ENCODE assay signal across 20 mouse cellular contexts in the genomic region with DNA sequence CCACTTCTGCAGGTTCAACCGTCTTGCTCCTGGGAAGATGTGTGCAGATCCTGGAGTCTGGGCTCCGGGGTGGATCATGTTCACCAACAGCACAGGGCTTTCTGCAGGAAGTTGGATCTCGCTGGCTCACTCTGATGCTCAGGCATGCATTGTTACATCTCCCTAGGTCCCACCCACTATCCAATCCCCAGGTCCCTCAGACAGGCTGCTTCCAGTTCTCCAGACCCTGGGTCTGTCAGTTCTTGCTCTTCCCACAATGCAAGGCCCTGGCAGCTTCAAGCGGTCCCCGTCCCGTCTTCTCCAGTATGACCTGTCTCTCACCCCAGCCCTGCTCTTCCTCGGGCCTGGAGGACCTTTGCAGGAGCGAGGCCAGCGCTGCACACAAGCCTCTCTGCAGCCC. TPM values are rescaled to one million over a fixed set of nuclear protein-coding genes. Genes with fewer than 3 reads are reported as not detected.
DNase-seq lines count a peak whose midpoint lies in the region; ATAC-seq and TF ChIP-seq lines count a peak whose summit lies in the region.
"Had no signal": no experiment of that assay in that cellular context is flagged by ENCODE, and none has a peak within 500 bp of the region (broad histone marks: within the 10 kb centered on the region; RNA-seq: fewer than 3 reads in every experiment).

No protein-coding gene starts in this region.

- intact Hi-C loops in heart, postnatal 10 days (cut with DNase I) = no loop called here
- intact Hi-C loops in left cerebral cortex, postnatal 14 days (cut with DNase I) = no loop called here

- 0 out of 2 replicates have a peak, but pooled peaks have one; percentile 8 for ATAC-seq in heart, embryonic 13.5 days (ENCODE audit: extremely low read depth, insufficient number of reproducible peaks, low FRiP score, low TSS enrichment)
- ATAC-seq in hindbrain, embryonic 15.5 days (ENCODE audit: low FRiP score, low read depth) = no peak; the same call in 1 of the 2 replicates
- no peak for ATAC-seq in neural tube, embryonic 12.5 days (ENCODE audit: low FRiP score, low read depth)
- ATAC-seq: intestine, postnatal 0 days had no signal

- 0 out of 2 replicates have a peak overlapping the region, but pooled peaks have one; percentile 5 for H3K9ac ChIP-seq in heart, embryonic 13.5 days
- no peak overlapping the region for H3K9ac ChIP-seq in hindbrain, embryonic 15.5 days
- 0 out of 2 replicates have a peak overlapping the region, but pooled peaks have one; percentile 14 for H3K9ac ChIP-seq in neural tube, embryonic 12.5 days
- H3K9ac ChIP-seq: embryonic facial prominence, embryonic 12.5 days; liver, embryonic 14.5 days had no signal

- no peak overlapping the region for H3K4me2 ChIP-seq in heart, embryonic 13.5 days
- H3K4me2 ChIP-seq in hindbrain, embryonic 15.5 days = 0 out of 2 replicates have a peak overlapping the region, but pooled peaks have one; percentile 7
- H3K4me2 ChIP-seq in neural tube, embryonic 12.5 days (replicated peaks) = 0 out of 2 replicates have a peak overlapping the region, but pooled peaks have one; percentile 16
- H3K4me2 ChIP-seq: embryonic facial prominence, embryonic 12.5 days had no signal

- no peak for TF ChIP-seq CTCF in brain, embryonic 14.5 days (IDR thresholded peaks at IDR 0.05; ENCODE audit: borderline replicate concordance, extremely low read depth, insufficient read depth, insufficient read length)

- no peak for TF ChIP-seq POLR2A in brain, embryonic 14.5 days (IDR thresholded peaks at IDR 0.05; ENCODE audit: borderline replicate concordance, extremely low read depth, insufficient read depth, insufficient read length, poor library complexity, severe bottlenecking)

- H3K27ac ChIP-seq in heart, embryonic 13.5 days (replicated peaks) = no peak overlapping the region
- peak overlapping the region; percentile 84 for H3K27ac ChIP-seq in hindbrain, embryonic 15.5 days (replicated peaks)
- H3K27ac ChIP-seq in neural tube, embryonic 12.5 days = 0 out of 2 replicates have a peak overlapping the region, but pooled peaks have one; percentile 44
- H3K27ac ChIP-seq: embryonic facial prominence, embryonic 12.5 days; liver, embryonic 14.5 days had no signal

- no peaks in the 10 kb centered on the region for H3K9me3 ChIP-seq in heart, embryonic 13.5 days
- no peaks in the 10 kb centered on the region for H3K9me3 ChIP-seq in hindbrain, embryonic 15.5 days
- H3K9me3 ChIP-seq in neural tube, embryonic 12.5 days = no peaks in the 10 kb centered on the region; the same call in 1 of the 2 replicates

- H3K27me3 ChIP-seq in heart, embryonic 13.5 days (replicated peaks) = peaks cover 42% of the 10 kb centered on the region
- H3K27me3 ChIP-seq in hindbrain, embryonic 15.5 days = no peaks in the 10 kb centered on the region
- peaks cover 20% of the 10 kb centered on the region; the same call in 1 of the 2 replicates for H3K27me3 ChIP-seq in neural tube, embryonic 12.5 days (replicated peaks)

- no peak overlapping the region for H3K4me3 ChIP-seq in heart, embryonic 13.5 days
- no peak overlapping the region for H3K4me3 ChIP-seq in hindbrain, embryonic 15.5 days
- H3K4me3 ChIP-seq in neural tube, embryonic 12.5 days = no peak overlapping the region
- H3K4me3 ChIP-seq: embryonic facial prominence, embryonic 12.5 days had no signal

- 12% methylated on average over 9 of the region's 9 CpGs for WGBS in heart, embryonic 13.5 days
- WGBS in hindbrain, embryonic 15.5 days = 26% methylated on average over 9 of the region's 9 CpGs
- WGBS in neural tube, embryonic 12.5 days = 20% methylated on average over 9 of the region's 9 CpGs

- H3K4me1 ChIP-seq in heart, embryonic 13.5 days = peaks cover 12% of the 10 kb centered on the region
- peaks cover 38% of the 10 kb centered on the region for H3K4me1 ChIP-seq in hindbrain, embryonic 15.5 days (replicated peaks)
- peaks cover 26% of the 10 kb centered on the region for H3K4me1 ChIP-seq in neural tube, embryonic 12.5 days

- DNase-seq in heart, postnatal 10 days = no peak
- peak; percentile 58 for DNase-seq in brain, embryonic 14.5 days (ENCODE audit: low read depth)
- no peak for DNase-seq in urinary bladder, postnatal 36 days (ENCODE audit: low spot score in 2 of 2)
- no peak for DNase-seq in spleen, adult 12 weeks (ENCODE audit: low spot score)
- DNase-seq in left cerebral cortex, postnatal 14 days (ENCODE audit: low spot score in 2 of 2) = no peak
- DNase-seq: cerebellum, postnatal 10 days; heart, adult 11 months; left cerebral cortex, postnatal 4 days; thymus, adult 2 months had no signal

- H3K36me3 ChIP-seq in heart, embryonic 13.5 days = no peaks in the 10 kb centered on the region
- H3K36me3 ChIP-seq in hindbrain, embryonic 15.5 days = no peaks in the 10 kb centered on the region
- H3K36me3 ChIP-seq in neural tube, embryonic 12.5 days = no peaks in the 10 kb centered on the region
- H3K36me3 ChIP-seq: embryonic facial prominence, embryonic 12.5 days had no signal

RNA-seq across cellular contexts. Expression of a gene that starts 48.2 kb away (rescaled TPM):
- polyA plus RNA-seq in heart, embryonic 13.5 days (2015; fragmentation: Nextera tagmentation; extraction: Ambion mirVana) = not detected in 2 replicates
- total RNA-seq in heart, postnatal 10 days (2021) = not detected
- polyA plus RNA-seq in brain, embryonic 14.5 days (2012; rRNA removed) = 0.97 and 1.1 TPM in 2 replicates
- 0.88 and 0.93 TPM in 2 replicates for polyA plus RNA-seq in hindbrain, embryonic 15.5 days (2015; fragmentation: Nextera tagmentation; extraction: Ambion mirVana)
- polyA plus RNA-seq in neural tube, embryonic 12.5 days (2016; fragmentation: Nextera tagmentation; extraction: Ambion mirVana) = 0.25 and 0.52 TPM in 2 replicates
- total RNA-seq in left cerebral cortex, postnatal 14 days (2021) = not detected
- total RNA-seq: monocyte, adult 5-6 weeks had no signal
- polyA plus RNA-seq: C2C12; heart, postnatal 0 days; intestine, postnatal 0 days had no signal

RNA-seq across cellular contexts. Expression of a gene that starts 49.8 kb away (rescaled TPM):
- polyA plus RNA-seq in heart, embryonic 13.5 days (2015; fragmentation: Nextera tagmentation; extraction: Ambion mirVana) = not detected in 2 replicates
- total RNA-seq in heart, postnatal 10 days (2021) = not detected
- polyA plus RNA-seq in brain, embryonic 14.5 days (2012; rRNA removed) = 78.4 and 93.9 TPM in 2 replicates
- polyA plus RNA-seq in hindbrain, embryonic 15.5 days (2015; fragmentation: Nextera tagmentation; extraction: Ambion mirVana) = 11.6 and 13.2 TPM in 2 replicates
- polyA plus RNA-seq in neural tube, embryonic 12.5 days (2016; fragmentation: Nextera tagmentation; extraction: Ambion mirVana) = 3.5 and 4.4 TPM in 2 replicates
- total RNA-seq in left cerebral cortex, postnatal 14 days (2021) = 10 to 100 TPM; 89.6 to 100.0 TPM
- total RNA-seq: monocyte, adult 5-6 weeks had no signal
- polyA plus RNA-seq: embryonic facial prominence, embryonic 12.5 days; heart, postnatal 0 days; intestine, postnatal 0 days had no signal

RNA-seq across cellular contexts. Expression of a gene that starts 58.4 kb away (rescaled TPM):
- polyA plus RNA-seq in heart, embryonic 13.5 days (2015; fragmentation: Nextera tagmentation; extraction: Ambion mirVana) = not detected in 2 replicates
- 10 to 100 TPM in 1 of 2 experiments, 1 to 10 TPM in 1; 5.5 to 19.7 TPM for total RNA-seq in heart, postnatal 10 days (2021)
- polyA plus RNA-seq in brain, embryonic 14.5 days (2012; rRNA removed) = 0.86 TPM in 1 of 2 replicates, not detected in the other
- not detected in 2 replicates for polyA plus RNA-seq in hindbrain, embryonic 15.5 days (2015; fragmentation: Nextera tagmentation; extraction: Ambion mirVana)
- not detected in 2 replicates for polyA plus RNA-seq in neural tube, embryonic 12.5 days (2016; fragmentation: Nextera tagmentation; extraction: Ambion mirVana)
- total RNA-seq in left cerebral cortex, postnatal 14 days (2021) = not detected
- total RNA-seq: layer of hippocampus, adult 8-10 months; left cerebral cortex, postnatal 4 days; monocyte, adult 5-6 weeks had no signal
- polyA plus RNA-seq: embryonic facial prominence, embryonic 12.5 days; frontal cortex, adult 2 months; heart, postnatal 0 days; intestine, postnatal 0 days; liver, embryonic 14.5 days had no signal
